Mouse (Mus musculus): ENCODE data around the gene Mrpl19. TPM values are rescaled to one million over a fixed set of nuclear protein-coding genes. Genes with fewer than 3 reads are reported as not detected.
A peak's percentile ranks its signal among the peaks of the same experiment; 100 is the strongest.

Mrpl19 gene
- polyA plus RNA-seq, 1 experiment from 2014 or later = 39.9 TPM

- Histone ChIP-seq H3K27ac (no peak overlapping the region), H3K9ac (peak overlapping the region; percentile 75; the same call in 1 of the 2 replicates), H3K4me3 (peak overlapping the region; percentile 67), H3K4me2 (peak overlapping the region; percentile 65), H3K36me3 (peaks cover 25% of the 10 kb centered on the region), H3K9me3 (no peaks in the 10 kb centered on the region), H3K4me1 (peaks cover 3% of the 10 kb centered on the region; the same call in 1 of the 2 replicates), H3K27me3 (no peaks in the 10 kb centered on the region)
- WGBS = 7% methylated on average over 5 of the region's 5 CpGs
- no peak for ATAC-seq (ENCODE audit: borderline replicate concordance, extremely low read depth, low FRiP score, low TSS enrichment)
Measured at GRCm38 (mm10) chr6:81924304-81924703, 41.5 kb downstream of the Mrpl19 start.

- peak within 1 kb of the TSS; percentile 65 for H3K4me2 ChIP-seq
- peak within 1 kb of the TSS; percentile 62 for H3K27ac ChIP-seq
- peak within 1 kb of the TSS; percentile 75 for H3K9ac ChIP-seq
- no peaks in the 10 kb centered on the region for H3K27me3 ChIP-seq
- no peaks in the 10 kb centered on the region for H3K9me3 ChIP-seq
- peaks cover 24% of the 10 kb centered on the region for H3K36me3 ChIP-seq
- peak; percentile 93 for ATAC-seq (ENCODE audit: borderline replicate concordance, extremely low read depth, low FRiP score, low TSS enrichment)
- under 1% methylated on average over 56 of the region's 56 CpGs for WGBS
- H3K4me3 ChIP-seq = peak within 1 kb of the TSS; percentile 67
- peaks cover 3% of the 10 kb centered on the region; the same call in 1 of the 2 replicates for H3K4me1 ChIP-seq
Measured at GRCm38 (mm10) chr6:81923523-81924142, 42.1 kb downstream of the Mrpl19 start, which contains the start of gene Gcfc2. Gcfc2 (plus strand) TSS chr6:81923669.

- ATAC-seq (ENCODE audit: borderline replicate concordance, extremely low read depth, low FRiP score, low TSS enrichment) = no peak
- 63% methylated on average over 3 of the region's 3 CpGs for WGBS
Measured at GRCm38 (mm10) chr6:81912177-81912576, 53.6 kb downstream of the Mrpl19 start.

GRCm38 (mm10) chr6:81911713-81912112 is 54.0 kb downstream of the Mrpl19 start:
- Histone ChIP-seq H3K4me1 (no peaks in the 10 kb centered on the region), H3K36me3 (no peaks in the 10 kb centered on the region), H3K27me3 (no peaks in the 10 kb centered on the region), H3K9me3 (no peaks in the 10 kb centered on the region), H3K9ac (no peak overlapping the region), H3K4me3 (no peak overlapping the region), H3K27ac (no peak overlapping the region), H3K4me2 (no peak overlapping the region)
- 80% methylated on average over 4 of the region's 4 CpGs for WGBS
- no peak for ATAC-seq (ENCODE audit: borderline replicate concordance, extremely low read depth, low FRiP score, low TSS enrichment)

More at GRCm38 (mm10) chr6:81912177-81912576, 53.6 kb downstream of the Mrpl19 start:
- no peak overlapping the region for H3K4me3 ChIP-seq
- no peaks in the 10 kb centered on the region for H3K9me3 ChIP-seq
- no peak overlapping the region for H3K4me2 ChIP-seq
- H3K27ac ChIP-seq = no peak overlapping the region
- no peak overlapping the region for H3K9ac ChIP-seq
- H3K36me3 ChIP-seq = no peaks in the 10 kb centered on the region
- no peaks in the 10 kb centered on the region for H3K27me3 ChIP-seq
- no peaks in the 10 kb centered on the region for H3K4me1 ChIP-seq

- H3K9ac ChIP-seq = no peak overlapping the region
- WGBS = 51% methylated on average over 5 of the region's 5 CpGs
- H3K4me1 ChIP-seq = no peaks in the 10 kb centered on the region
- no peaks in the 10 kb centered on the region for H3K27me3 ChIP-seq
- H3K4me3 ChIP-seq = no peak overlapping the region
- no peak for ATAC-seq (ENCODE audit: borderline replicate concordance, extremely low read depth, low FRiP score, low TSS enrichment)
- H3K4me2 ChIP-seq = no peak overlapping the region
- no peak overlapping the region for H3K27ac ChIP-seq
- no peaks in the 10 kb centered on the region for H3K9me3 ChIP-seq
- no peaks in the 10 kb centered on the region for H3K36me3 ChIP-seq
Measured at GRCm38 (mm10) chr6:81911244-81911643, 54.5 kb downstream of the Mrpl19 start.

- no peak overlapping the region for H3K4me2 ChIP-seq
- H3K27ac ChIP-seq = no peak overlapping the region
- WGBS = 78% methylated on average over 25 of the region's 25 CpGs
- no peak overlapping the region for H3K9ac ChIP-seq
- no peaks in the 10 kb centered on the region for H3K4me1 ChIP-seq
- no peaks in the 10 kb centered on the region for H3K9me3 ChIP-seq
- H3K4me3 ChIP-seq = no peak overlapping the region
- ATAC-seq (ENCODE audit: borderline replicate concordance, extremely low read depth, low FRiP score, low TSS enrichment) = no peak
- no peaks in the 10 kb centered on the region for H3K36me3 ChIP-seq
- H3K27me3 ChIP-seq = no peaks in the 10 kb centered on the region
Measured at GRCm38 (mm10) chr6:81910302-81910855, 55.4 kb downstream of the Mrpl19 start.

Other genes with a start within 250 kb of the Mrpl19 start
- gene Gcfc2, start 42.3 kb downstream of the Mrpl19 start, polyA plus RNA-seq (2015; fragmentation: Nextera tagmentation; extraction: Ambion mirVana) = 8.7 and 10.7 TPM in 2 replicates
- gene Eva1a, start 75.1 kb upstream of the Mrpl19 start, polyA plus RNA-seq (2015; fragmentation: Nextera tagmentation; extraction: Ambion mirVana) = 44.7 and 48.4 TPM in 2 replicates